Mouse (Mus musculus) large intestine, adult 2 months (tissue): Measurements from ENCODE around the gene Runx2. TPM values are rescaled to one million over a fixed set of nuclear protein-coding genes. Genes with fewer than 3 reads are reported as not detected.

Source experiments
- DNase-seq: peaks from one replicate; pipeline ENCODE4 v3.0.0-alpha.2; 2012; ENCODE audit warnings: low read depth, low spot score
- WGBS: fragments of 180-500 bp; shearing (Covaris S2); methylation state at CpG from one replicate; pipeline ENCODE4 v1.1.7; 2018; 5-methylcytosine and 5-hydroxymethylcytosine counted together
- polyA plus RNA-seq: library from polyadenylated mRNA; depleted of rRNA; stranded (reverse); fragments of >200 nt; gene quantifications from 2 replicates; pipeline ENCODE4 v1.2.3, GENCODE M21; 2012; rRNA removed

Gene Runx2
- polyA plus RNA-seq = 1.0 and 4.6 TPM in 2 replicates

DNA sequence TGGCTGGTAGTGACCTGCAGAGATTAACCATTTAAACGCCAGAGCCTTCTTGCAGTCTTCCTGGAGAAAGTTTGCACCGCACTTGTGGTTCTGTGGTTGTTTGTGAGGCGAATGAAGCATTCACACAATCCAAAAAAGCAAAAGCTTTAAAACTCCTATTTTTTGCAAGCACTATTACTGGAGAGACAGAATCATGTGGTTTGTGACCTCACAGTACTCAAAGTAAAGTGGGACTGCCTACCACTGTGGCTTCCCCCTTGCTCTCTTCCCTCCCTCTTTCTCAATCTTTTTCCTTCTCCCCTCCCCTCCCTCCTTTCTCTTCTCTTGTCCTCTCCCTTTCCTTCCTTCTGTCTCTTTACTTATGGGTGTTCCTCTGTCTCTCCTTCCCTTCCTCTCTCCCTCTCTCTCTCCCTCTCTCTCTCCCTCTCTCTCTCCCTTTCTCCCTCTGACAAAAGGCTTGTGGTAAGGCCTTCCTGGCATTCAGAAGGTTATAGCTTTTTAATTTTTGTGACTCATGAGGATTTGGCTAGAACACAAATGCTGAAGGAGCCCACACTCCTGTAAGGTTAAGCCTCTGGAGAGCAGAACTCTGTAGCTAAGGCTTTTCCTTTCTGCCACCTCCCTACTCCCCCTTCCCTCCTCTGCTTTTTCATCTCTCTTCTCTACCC lies at the start of gene Runx2:
Runx2 (minus strand) TSS at position 290 of the 668 bp plus-strand sequence.
- 77% methylated on average over 3 of the region's 3 CpGs for WGBS
- no peak for DNase-seq

DNA sequence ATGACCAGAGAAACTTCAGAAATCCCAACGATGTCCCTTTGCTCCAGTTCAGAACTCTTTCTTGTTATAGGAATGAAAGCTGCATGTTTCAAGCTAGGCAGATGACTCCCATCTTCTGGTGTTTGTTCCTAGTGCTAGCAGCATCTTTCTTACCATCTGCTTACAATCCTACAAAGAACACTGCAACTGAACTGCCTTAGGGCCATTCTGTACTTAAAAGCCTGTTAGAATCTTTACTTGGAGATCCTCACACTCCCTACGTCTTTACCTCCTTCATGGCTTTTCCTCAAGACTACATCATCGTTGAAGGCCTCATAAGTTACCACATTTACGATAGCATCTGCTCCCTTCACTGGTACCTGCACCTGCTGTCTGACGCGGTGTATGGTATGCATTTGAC lies 48.6 kb upstream of the Runx2 start:
- 85% methylated on average over 6 of the region's 6 CpGs for WGBS

DNA sequence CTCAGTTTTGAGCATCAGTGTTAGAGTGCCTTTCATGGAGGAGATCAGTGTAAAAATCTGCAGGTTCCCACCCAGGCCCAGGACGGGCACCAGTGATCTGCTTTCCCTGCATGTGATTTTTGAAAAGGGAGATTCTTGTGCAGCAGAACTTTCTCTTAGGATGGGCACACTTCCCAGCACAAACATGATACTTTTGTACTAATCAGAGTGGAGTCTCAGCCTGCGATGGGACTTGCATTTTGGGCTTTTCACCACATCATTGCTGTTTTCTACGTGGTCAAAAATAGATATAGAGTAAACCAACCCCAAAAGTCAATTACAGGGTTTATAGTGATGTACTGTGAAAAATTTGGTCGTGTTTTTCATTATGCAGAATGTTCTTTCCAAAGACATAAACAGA lies 27.6 kb upstream of the Runx2 start:
- 68% methylated on average over 4 of the region's 4 CpGs for WGBS
- DNase-seq = no peak

More for the DNA sequence above, 48.6 kb upstream of the Runx2 start:
- DNase-seq = no peak

DNA sequence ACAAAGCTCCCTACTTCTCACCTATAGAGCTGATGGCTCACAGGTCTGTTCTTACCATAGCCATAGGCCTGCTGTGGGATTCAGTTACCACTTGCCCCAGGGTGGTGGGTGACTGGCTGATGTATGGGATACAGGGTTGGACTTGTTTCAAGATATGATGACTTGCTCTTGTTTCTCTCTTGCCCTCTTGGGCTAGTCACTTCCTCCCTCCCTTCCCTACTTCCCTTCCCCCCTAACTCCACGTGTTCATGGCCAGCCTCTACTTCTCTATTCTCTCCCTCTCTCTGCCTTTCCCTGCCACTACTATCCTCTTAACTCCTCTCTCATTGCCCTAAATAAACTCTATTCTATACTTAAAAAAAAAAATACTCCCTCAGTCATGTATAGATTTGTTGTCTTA lies 16.6 kb upstream of the Runx2 start:
- WGBS = 79% methylated on average over 1 of the region's 1 CpGs
- DNase-seq = no peak

DNA sequence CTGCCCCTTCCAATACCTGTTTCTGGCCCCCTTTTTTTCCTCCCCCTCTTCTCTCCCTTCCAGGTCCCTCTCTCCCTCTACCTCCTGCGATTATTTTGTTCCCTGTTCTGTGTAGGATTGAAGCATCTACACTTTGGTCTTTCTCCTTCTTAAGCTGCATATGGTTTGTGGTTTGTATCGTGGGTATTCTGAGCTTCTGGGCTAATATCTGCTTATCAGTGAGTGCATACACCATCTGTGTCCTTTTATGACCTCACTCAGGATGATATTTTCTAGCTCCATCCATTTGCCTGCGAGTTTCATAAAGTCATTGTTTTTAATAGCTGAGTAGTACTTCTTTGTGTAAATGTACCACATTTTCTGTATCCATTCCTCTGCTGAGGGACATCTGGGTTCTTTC lies 15.0 kb upstream of the Runx2 start:
- no peak for DNase-seq
- WGBS = 86% methylated on average over 3 of the region's 3 CpGs

DNA sequence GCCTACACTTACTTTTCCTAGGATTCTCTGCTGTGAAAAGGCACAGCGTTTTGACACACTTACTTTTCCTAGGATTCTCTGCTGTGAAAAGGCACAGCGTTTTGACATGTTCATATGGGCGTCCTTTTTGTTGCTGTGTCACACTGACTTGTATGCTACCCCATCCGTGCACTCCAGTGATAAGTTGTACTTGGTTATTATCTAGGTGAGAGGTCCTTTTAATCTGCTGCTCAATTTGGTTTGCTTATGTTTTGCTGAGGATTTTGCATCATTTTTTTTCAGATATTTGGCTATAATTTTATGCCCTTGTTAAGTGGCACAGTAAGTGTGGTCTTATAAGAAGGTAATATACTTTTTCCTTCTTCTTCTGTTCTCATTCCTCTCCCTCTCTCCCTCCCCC lies 13.4 kb upstream of the Runx2 start:
- no peak for DNase-seq
- WGBS = 87% methylated on average over 4 of the region's 4 CpGs

DNA sequence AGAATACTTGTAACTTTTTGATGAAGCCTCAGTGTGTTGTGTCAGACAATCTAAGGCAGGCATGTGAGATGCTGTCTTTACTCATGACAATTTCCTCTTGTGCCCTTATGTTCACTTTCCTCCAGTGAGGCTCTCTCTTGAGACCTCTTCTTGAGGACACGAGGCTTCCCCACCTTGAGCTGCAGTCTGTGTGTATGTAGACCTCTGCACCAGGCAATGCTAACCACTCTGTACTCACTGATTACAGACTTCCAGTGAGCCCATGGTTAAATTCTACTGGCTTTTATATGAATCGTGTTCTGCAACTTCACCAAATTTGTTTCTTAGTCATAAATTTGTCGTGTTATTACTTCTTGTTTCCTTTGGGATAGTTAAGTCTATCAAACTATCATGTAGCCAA lies 12.5 kb upstream of the Runx2 start:
- 65% methylated on average over 3 of the region's 3 CpGs for WGBS
- no peak for DNase-seq

DNA sequence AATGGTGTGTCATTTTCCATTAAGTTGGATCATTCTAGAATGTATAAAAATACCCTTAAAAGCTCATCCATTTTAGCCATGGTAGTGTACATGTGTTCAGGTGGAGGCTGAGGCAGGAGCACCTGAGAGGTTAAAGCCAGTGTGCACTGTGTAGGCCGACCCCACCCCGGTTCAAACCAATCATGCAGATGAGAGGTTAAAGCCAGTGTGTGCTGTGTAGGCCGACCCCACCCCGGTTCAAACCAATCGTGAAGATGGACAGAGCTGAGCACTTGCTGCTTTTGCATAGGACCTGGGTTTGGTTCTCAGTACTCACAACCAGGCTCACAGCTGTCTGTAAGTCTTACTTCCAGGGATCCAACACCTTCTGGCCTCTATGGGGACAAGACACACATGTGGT lies 7.3 kb upstream of the Runx2 start:
- no peak for DNase-seq
- WGBS = 81% methylated on average over 5 of the region's 5 CpGs

DNA sequence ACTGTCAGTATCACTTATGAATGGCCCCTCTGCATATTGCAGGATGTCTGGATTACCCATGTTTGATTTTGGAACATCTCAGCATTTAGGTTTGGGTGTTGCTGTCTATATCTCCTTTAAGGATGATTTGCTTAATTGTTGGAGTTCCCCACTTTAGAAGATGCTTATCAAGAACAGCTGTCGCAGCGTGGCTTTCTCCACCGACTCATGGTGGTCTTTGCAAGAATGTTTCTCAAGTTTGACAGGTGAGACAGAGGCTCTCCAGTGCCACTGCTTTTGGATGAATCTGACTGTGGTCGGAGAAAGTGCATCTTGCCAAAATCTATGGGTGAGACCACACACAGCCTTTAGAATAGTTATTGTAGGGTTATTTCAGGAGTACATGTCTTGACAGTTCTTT lies 5.2 kb upstream of the Runx2 start:
- WGBS = 89% methylated on average over 4 of the region's 4 CpGs
- no peak for DNase-seq

DNA sequence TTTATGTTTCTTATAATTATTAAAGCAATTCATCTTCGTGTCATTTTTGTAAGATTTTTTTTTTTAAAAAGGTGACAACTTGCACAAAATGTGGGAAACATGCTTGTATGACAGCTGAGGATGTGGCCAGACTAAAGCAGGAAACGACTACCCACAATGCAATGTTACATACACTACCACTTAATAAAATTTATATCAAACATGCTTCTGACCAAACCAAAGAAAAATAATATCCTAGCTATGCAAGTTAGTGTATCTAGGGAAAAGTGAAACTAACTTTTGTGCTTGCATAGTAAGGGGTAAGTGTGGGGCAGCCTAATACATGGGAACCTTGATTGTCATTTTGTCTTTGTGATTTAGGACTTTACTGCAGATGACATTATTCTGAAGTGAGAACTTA lies 4.2 kb upstream of the Runx2 start:
- WGBS = 74% methylated on average over 2 of the region's 2 CpGs
- no peak for DNase-seq

DNA sequence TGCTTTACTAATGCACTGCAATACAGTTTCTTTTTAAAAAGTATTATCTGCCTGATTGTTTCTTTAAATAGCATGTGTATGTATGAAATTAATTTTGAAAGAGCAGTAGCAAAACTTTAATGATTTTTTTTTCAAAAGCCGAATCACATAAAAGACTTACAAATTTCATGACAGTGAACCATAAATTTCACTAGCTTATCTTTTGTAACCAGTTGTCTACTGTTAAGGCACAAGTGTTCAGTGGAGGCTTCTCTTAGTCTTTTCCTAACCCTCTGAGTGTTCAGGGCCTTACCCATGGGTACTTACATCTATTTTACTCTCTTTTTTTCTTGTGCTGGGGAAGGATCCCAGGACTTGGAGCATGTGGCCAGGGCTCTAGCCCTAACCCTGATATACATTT lies 7.6 kb downstream of the Runx2 start:
- 92% methylated on average over 1 of the region's 1 CpGs for WGBS
- DNase-seq = no peak

DNA sequence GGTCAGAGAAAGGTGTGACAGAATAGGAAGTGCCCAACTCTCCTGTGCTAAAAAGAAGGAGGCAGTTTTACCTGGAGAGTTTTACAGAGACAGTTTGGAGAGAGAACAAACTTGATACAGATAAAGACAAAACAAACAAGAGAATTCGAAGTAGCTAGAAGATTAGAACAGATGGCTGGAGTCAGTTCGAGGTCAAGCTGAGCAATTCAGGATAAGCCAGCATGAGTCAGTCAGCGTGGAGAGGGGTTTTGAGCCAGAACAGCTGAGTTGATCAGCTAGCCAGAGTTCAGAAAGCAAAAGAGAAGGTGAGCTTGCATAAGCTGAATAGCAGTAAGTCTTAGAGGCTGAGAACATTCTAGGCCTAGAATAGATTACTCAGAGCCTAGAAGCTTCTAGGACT lies 17.3 kb downstream of the Runx2 start:
- no peak for DNase-seq
- WGBS = 41% methylated on average over 3 of the region's 3 CpGs

DNA sequence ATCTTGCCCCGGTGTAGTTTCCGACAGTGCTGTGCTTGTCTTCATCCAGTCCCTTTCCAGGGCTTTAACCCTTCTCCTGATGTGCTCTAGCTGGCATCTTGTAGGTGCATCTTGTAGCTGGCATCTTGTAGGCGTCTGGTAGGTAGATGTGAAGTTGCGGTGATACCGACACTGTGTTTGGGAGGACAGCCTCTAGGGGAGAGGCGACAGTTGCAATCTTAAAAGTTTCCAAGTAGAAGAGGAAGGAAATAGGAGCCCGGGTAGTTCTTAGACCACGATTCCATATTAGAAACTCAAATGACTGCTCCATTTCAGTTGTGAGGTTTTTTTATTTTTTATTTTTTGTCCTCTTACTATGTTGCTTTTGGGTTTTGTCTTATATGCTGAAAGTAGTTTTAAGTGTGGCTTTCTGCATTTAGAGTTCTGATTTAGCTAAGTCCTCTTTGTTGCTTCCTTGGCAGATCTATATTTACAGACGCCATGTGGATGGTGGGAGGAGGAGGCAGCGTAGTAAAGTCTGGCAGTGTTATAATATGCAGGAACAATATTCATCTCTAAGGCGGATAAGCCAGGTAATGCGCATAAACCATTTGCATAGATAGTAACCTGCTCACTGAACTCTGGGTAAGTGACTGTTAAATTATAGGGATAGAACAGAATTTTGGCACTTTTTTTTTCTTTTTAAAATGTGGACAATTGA lies 22.2 kb downstream of the Runx2 start:
- no peak for DNase-seq
- WGBS = 90% methylated on average over 12 of the region's 12 CpGs

DNA sequence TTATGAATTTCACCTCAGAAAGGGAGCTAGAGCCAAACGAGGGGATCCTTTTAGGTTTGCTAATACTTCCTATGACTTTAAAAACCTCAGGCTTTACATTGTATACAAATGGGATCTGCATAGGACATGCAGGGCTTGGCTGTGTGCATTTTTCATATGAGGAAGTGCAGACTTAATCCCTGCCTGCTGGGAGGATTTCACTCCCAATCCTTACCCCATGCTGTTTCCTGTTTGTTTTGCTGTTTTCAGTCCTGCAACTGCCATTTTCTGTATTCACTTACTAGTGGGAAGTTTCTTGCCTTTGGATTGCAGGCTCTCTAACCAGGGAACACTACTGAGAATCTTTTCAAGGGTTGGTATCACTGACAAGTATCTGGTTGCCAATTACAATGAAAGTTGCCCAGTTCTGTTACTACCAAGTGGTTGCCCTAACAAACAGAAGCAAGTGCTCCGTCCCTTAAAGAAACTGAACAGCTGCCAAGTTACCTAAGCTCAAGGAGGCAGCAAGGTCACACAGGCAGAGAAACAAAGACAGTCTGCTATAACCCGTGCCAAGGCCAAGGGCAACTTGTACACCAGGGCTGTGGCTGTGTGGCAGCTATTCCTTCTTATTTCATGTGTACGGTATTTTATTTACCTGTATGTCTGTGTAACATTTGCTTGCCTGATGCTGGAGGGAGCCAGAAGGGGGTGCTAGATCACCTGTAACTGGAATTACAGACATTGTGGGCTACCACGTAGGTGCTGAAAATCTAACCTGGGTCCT lies 25.4 kb downstream of the Runx2 start:
- no peak for DNase-seq
- 74% methylated on average over 5 of the region's 5 CpGs for WGBS

DNA sequence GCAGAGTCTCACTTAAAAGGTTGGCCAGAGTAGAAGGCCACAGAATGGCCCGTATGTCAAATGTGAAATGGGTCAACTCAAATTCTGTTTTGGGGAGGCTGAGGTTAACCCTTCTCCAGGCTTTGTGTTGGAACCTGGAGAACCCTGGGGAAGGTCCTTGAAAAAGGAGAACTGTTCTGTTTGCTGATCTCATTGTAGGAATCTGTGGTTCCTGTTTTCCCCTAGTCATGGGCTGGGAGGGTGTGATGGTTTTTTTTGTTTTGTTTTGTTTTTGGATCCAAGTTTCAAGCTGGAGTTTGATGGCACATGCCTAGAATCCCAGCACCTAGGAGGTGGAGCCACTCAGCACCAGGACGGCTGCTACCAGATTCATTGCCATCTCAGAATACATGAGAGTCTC lies 31.5 kb downstream of the Runx2 start:
- 81% methylated on average over 2 of the region's 2 CpGs for WGBS
- no peak for DNase-seq

DNA sequence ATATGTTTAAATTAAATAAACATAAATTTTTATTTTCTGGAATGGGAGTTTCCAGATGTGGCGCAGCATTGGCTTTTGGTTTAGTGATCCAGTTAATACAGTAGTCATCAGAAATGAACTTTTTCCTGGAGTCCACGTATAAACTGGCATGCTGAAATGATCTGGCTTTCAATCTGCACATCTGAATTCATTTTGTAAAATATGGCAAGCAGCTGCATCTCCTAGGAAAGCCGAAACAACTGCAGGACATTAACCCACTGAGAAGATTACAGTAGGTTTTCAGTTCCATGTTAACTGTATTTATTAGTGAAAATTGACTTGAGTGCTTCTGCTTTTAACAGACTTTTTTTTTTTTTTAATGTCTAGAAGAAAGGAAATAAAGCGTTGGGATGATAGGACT lies 32.2 kb downstream of the Runx2 start:
- 94% methylated on average over 4 of the region's 4 CpGs for WGBS
- no peak for DNase-seq

DNA sequence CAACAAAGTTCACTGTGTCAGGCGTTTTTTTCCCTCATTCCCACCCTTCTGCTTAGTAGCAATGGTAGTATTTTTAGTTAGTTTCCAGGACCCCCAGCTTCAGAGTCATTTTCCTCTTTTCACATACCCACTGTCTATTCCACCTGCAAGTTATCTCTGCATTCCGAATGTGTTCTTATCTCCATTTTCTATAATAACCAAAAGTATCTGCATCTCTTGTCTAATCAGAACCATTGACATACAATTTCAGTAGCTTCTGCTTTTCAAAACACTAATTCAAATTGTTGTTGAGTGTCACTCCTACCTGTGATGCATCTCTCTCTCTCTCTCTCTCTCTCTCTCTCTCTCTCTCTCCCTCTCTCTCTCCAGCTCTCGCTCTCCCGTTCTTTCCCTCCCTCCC lies 34.2 kb downstream of the Runx2 start:
- DNase-seq = no peak
- 68% methylated on average over 4 of the region's 4 CpGs for WGBS

DNA sequence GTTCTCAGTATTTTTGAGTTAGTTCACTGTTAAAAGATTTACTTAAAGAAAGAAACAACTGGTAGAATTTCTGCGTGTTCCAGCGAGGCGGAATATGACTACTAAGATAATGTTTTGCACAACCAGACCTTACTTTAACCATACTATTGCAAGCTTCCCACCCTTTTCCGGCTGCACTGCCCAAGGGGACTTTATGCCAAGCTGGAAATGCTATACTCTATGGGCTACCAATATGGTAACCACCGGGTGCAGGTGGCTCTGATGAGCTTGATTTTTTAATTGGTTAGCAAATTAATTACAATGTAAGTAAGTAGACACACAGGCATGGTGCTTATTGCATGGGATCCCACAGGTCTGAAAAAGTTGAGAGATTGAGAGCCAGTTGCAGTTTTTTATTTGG lies 36.5 kb downstream of the Runx2 start:
- no peak for DNase-seq
- 71% methylated on average over 5 of the region's 5 CpGs for WGBS

DNA sequence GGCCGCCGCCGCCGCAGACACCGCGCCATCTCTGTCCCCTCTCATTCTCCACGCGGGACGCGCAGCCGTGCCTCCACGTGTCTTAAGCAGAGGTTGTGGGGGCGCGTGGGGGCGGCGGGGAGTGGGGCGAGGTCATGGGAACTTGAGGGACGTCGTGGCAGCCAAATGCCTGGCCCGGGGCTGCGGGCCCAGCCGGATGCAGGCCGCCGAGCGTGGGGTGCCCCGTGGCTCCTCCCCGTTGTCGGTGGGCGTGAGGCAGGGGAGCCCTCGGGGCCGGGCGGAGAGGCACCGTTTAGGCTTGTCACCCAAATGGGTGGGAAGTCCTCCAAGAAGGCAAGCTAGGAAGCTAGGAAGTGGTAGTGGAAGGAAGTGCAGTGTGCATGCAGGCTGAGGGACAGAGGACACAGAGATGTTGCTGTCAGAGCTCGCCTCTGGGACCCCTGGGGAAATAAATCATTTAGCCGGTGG lies 37.2 kb downstream of the Runx2 start:
- DNase-seq = no peak
- WGBS = 1% methylated on average over 35 of the region's 35 CpGs

DNA sequence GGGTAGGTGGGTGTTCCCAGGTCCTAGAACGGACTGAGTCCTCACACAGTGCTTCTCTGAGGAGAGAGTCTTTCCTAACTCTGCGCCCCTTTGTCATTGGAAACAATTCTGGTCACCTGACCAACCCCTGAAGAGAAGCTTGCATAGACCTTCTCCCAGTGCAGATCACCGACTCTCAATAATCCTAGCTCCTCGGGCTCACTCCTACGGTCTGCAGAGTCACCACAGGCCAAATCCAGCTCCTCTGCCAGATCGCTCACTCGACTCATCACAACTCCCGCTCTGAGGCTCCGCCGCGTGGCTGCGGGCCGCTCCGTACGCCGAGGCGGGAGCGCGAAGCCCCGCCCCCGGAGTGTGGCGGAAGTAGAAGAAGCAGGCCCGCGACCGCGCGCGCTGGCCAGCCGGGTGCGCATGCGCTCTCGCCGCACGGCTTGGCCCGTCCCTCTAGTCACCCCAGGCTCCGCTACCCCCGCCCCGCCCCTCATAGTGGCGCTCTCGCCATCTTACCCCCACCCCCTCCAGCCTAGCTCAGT lies 37.8 kb downstream of the Runx2 start, which contains the start of gene Supt3:
Supt3 (plus strand) TSS at position 415 of the 533 bp plus-strand sequence.
- WGBS = under 1% methylated on average over 40 of the region's 40 CpGs
- peak; percentile 73 for DNase-seq
